Mouse (Mus musculus) CH12.LX (cell line): ENCODE results near the gene Trpc4ap. TPM values are rescaled to one million over a fixed set of nuclear protein-coding genes. Genes with fewer than 3 reads are reported as not detected.

Source experiments
- DNase-seq: peaks from one replicate; pipeline ENCODE4 v3.0.0-alpha.2; 2013; ENCODE audit errors: extremely low read depth
- H3K27ac ChIP-seq: 2 replicates; pipeline ENCODE4 v1.5.1; 2012; ENCODE audit warnings: low read depth, mild to moderate bottlenecking, control low read depth, moderate library complexity; ENCODE audit not compliant: insufficient read depth
- H3K27me3 ChIP-seq: replicated peaks from 2 replicates; pipeline ENCODE3; 2012; ENCODE audit warnings: inconsistent platforms
- H3K36me3 ChIP-seq, 2 experiments: replicated peaks in 1 of 2; 2 replicates each; pipeline versions ENCODE3 to v1.6.1; 2012; ENCODE audit warnings: inconsistent platforms in 1 of 2, low read length in 1 of 2, mild to moderate bottlenecking in 1 of 2, mixed read lengths in 1 of 2, moderate library complexity in 1 of 2; ENCODE audit not compliant: control insufficient read depth in 1 of 2, insufficient read depth in 1 of 2
- H3K4me1 ChIP-seq, 2 experiments: 2 replicates each; pipeline ENCODE4 v1.6.1; 2012; ENCODE audit warnings: inconsistent platforms in 1 of 2, moderate library complexity in 1 of 2; ENCODE audit not compliant: insufficient read depth in 2 of 2, control insufficient read depth in 1 of 2
- H3K4me2 ChIP-seq: 2 replicates; pipeline ENCODE4 v1.6.1; 2012; ENCODE audit warnings: low read depth, mild to moderate bottlenecking, control low read depth; ENCODE audit not compliant: poor library complexity, insufficient read depth, severe bottlenecking
- H3K4me3 ChIP-seq, 3 experiments: fragments of 150-350 bp in 1 of 3; sonication (generic) in 1 of 3; replicated peaks in 1 of 3; 2 replicates each; pipeline versions ENCODE3 to v1.5.1; 2011 to 2012; ENCODE audit warnings: low read depth in 2 of 3, low read length in 2 of 3, mild to moderate bottlenecking in 2 of 3, moderate library complexity in 2 of 3, control low read depth in 1 of 3, improper control_type of control experiment in 1 of 3, inconsistent platforms in 1 of 3, mixed read lengths in 1 of 3; ENCODE audit not compliant: poor library complexity in 1 of 3
- H3K79me2 ChIP-seq: replicated peaks from 2 replicates; pipeline ENCODE4 v1.6.1; 2012; ENCODE audit warnings: mild to moderate bottlenecking, moderate library complexity; ENCODE audit not compliant: control insufficient read depth, poor library complexity, insufficient read depth, severe bottlenecking; ENCODE audit errors: extremely low read depth
- H3K9ac ChIP-seq: 2 replicates; pipeline ENCODE4 v1.6.1; 2012; ENCODE audit warnings: low read depth, mild to moderate bottlenecking, control low read depth, moderate library complexity; ENCODE audit not compliant: insufficient read depth
- H3K9me3 ChIP-seq: replicated peaks from 2 replicates; pipeline ENCODE3; 2012; ENCODE audit warnings: low read length, inconsistent platforms, mixed read lengths
- CHD1 ChIP-seq: IDR thresholded peaks from 2 replicates; pipeline ENCODE4 v1.6.1; 2012; ENCODE audit warnings: low read depth, low read length, improper control_type of control experiment, inconsistent platforms
- CTCF ChIP-seq, 2 experiments: IDR thresholded peaks in 1 of 2; conservative IDR thresholded peaks in 1 of 2; 2 replicates each; pipeline ENCODE4 v1.5.1; 2011 to 2012; ENCODE audit warnings: low read depth in 2 of 2, low read length in 2 of 2, improper control_type of control experiment in 1 of 2, inconsistent platforms in 1 of 2, mild to moderate bottlenecking in 1 of 2, moderate library complexity in 1 of 2
- E2F4 ChIP-seq: IDR thresholded peaks from 2 replicates; pipeline ENCODE4 v1.6.1; 2011; ENCODE audit warnings: low read depth, low read length, improper control_type of control experiment; ENCODE audit not compliant: insufficient replicate concordance
- ELF1 ChIP-seq: IDR thresholded peaks from 2 replicates; pipeline ENCODE4 v1.6.1; 2014; ENCODE audit warnings: low read depth, mild to moderate bottlenecking, inconsistent platforms, low read length, improper control_type of control experiment
- ETS1 ChIP-seq: conservative IDR thresholded peaks from 2 replicates; pipeline ENCODE4 v1.6.1; 2012; ENCODE audit warnings: low read depth, mild to moderate bottlenecking, inconsistent platforms, low read length, improper control_type of control experiment, moderate library complexity
- HCFC1 ChIP-seq: IDR thresholded peaks from 2 replicates; pipeline ENCODE4 v1.6.1; 2012; ENCODE audit warnings: low read depth, mild to moderate bottlenecking, inconsistent platforms, low read length, improper control_type of control experiment
- IRF4 ChIP-seq: IDR thresholded peaks from 2 replicates; pipeline ENCODE4 v1.6.1; 2014; ENCODE audit warnings: low read depth, mild to moderate bottlenecking, inconsistent platforms, low read length, improper control_type of control experiment
- KAT2A ChIP-seq: IDR thresholded peaks from 2 replicates; pipeline ENCODE4 v1.6.1; 2012; ENCODE audit warnings: low read length, improper control_type of control experiment, inconsistent platforms; ENCODE audit not compliant: insufficient replicate concordance
- MAFK ChIP-seq: IDR thresholded peaks from 2 replicates; pipeline ENCODE4 v1.6.1; 2011; ENCODE audit warnings: low read length, improper control_type of control experiment; ENCODE audit not compliant: insufficient replicate concordance
- MAX ChIP-seq: IDR thresholded peaks from 2 replicates; pipeline ENCODE4 v1.6.1; 2011; ENCODE audit warnings: low read length, improper control_type of control experiment
- MAZ ChIP-seq: IDR thresholded peaks from 2 replicates; pipeline ENCODE4 v1.6.1; 2012; ENCODE audit warnings: low read depth, mild to moderate bottlenecking, inconsistent platforms, low read length, improper control_type of control experiment, moderate library complexity
- MXI1 ChIP-seq: IDR thresholded peaks from 2 replicates; pipeline ENCODE4 v1.6.1; 2011; ENCODE audit warnings: mild to moderate bottlenecking, low read depth, low read length, improper control_type of control experiment
- NELFE ChIP-seq: IDR thresholded peaks from 2 replicates; pipeline ENCODE4 v1.6.1; 2011; ENCODE audit warnings: low read depth, low read length, improper control_type of control experiment
- PAX5 ChIP-seq: IDR thresholded peaks from 2 replicates; pipeline ENCODE4 v1.6.1; 2012; ENCODE audit warnings: low read length, inconsistent platforms, mixed read lengths
- POLR2AphosphoS2 ChIP-seq: IDR thresholded peaks from 2 replicates; pipeline ENCODE4 v1.6.1; 2011; ENCODE audit warnings: low read depth, low read length, improper control_type of control experiment
- RAD21 ChIP-seq: IDR thresholded peaks from 2 replicates; pipeline ENCODE4 v1.6.1; 2011; ENCODE audit warnings: low read depth, mild to moderate bottlenecking, low read length, improper control_type of control experiment, moderate library complexity
- SIN3A ChIP-seq: IDR thresholded peaks from 2 replicates; pipeline ENCODE4 v1.6.1; 2012; ENCODE audit warnings: low read length, improper control_type of control experiment, inconsistent platforms
- TBP ChIP-seq: conservative IDR thresholded peaks from 2 replicates; pipeline ENCODE4 v1.6.1; 2011; ENCODE audit warnings: low read depth, low read length, improper control_type of control experiment
- USF1 ChIP-seq: IDR thresholded peaks from 2 replicates; pipeline ENCODE4 v1.6.1; 2014; ENCODE audit warnings: low read depth, mild to moderate bottlenecking, inconsistent platforms, low read length, improper control_type of control experiment
- USF2 ChIP-seq: conservative IDR thresholded peaks from 2 replicates; pipeline ENCODE4 v1.6.1; 2011; ENCODE audit warnings: low read depth, low read length, improper control_type of control experiment
- dilution Hi-C: fragments of 300-500 bp; cut with MboI; formaldehyde crosslinking; loops from 2 replicates; pipeline ENCODE4 v1.14.3; 2020; ENCODE audit warnings: low sequenced_read_pairs; ENCODE audit not compliant: extremely low pct_unique_long_range_greater_than_20kb, extremely low pct_ligation_motif_present
- in situ Hi-C: fragments of 300-500 bp; cut with MboI; formaldehyde crosslinking; loops from 3 replicates; pipeline ENCODE4 v1.14.3; 2019; ENCODE audit warnings: low sequenced_read_pairs, low pct_ligation_motif_present, low pct_unique_long_range_greater_than_20kb, mixed read lengths
- polyA plus RNA-seq: library from polyadenylated mRNA; unstranded; fragments of >175 nt; gene quantifications from 2 replicates; pipeline ENCODE4 v1.2.1, GENCODE M21; 2012; ENCODE audit warnings: low read depth; ENCODE audit not compliant: insufficient read length
- total RNA-seq, 2 experiments: library from RNA; depleted of rRNA; stranded (reverse); fragments of 300-350 nt in 1 of 2; fragments of >200 nt in 1 of 2; gene quantifications; 2 replicates each; pipeline ENCODE4 v1.2.3; 2012 to 2014

Trpc4ap gene
- total and polyA plus RNA-seq, 3 experiments, result 52.8 to 105 (median 55.8) TPM

- no peaks in the 10 kb centered on the region for H3K4me1 ChIP-seq
- H3K9ac ChIP-seq, result no peak overlapping the region
- no peaks in the 10 kb centered on the region for H3K79me2 ChIP-seq
- no peak overlapping the region for H3K4me3 ChIP-seq
- no peaks in the 10 kb centered on the region for H3K9me3 ChIP-seq
- no peak for TF ChIP-seq USF1
- no peak for TF ChIP-seq PAX5
- TF ChIP-seq TBP, result no peak
- TF ChIP-seq, all 38 proteins: peak for 0
- DNase-seq, result no peak
- Histone ChIP-seq H3K27me3 (no peaks in the 10 kb centered on the region), H3K27ac (no peak overlapping the region), H3K4me2 (no peak overlapping the region), H3K36me3 (peaks cover 59 to 86% of the 10 kb centered on the region in 2 experiments)
- in situ Hi-C loops (no loop called here), dilution Hi-C loops (no loop called here)
Measured at GRCm38 (mm10) chr2:155662390-155662789, 29.8 kb downstream of the Trpc4ap start.

DNA sequence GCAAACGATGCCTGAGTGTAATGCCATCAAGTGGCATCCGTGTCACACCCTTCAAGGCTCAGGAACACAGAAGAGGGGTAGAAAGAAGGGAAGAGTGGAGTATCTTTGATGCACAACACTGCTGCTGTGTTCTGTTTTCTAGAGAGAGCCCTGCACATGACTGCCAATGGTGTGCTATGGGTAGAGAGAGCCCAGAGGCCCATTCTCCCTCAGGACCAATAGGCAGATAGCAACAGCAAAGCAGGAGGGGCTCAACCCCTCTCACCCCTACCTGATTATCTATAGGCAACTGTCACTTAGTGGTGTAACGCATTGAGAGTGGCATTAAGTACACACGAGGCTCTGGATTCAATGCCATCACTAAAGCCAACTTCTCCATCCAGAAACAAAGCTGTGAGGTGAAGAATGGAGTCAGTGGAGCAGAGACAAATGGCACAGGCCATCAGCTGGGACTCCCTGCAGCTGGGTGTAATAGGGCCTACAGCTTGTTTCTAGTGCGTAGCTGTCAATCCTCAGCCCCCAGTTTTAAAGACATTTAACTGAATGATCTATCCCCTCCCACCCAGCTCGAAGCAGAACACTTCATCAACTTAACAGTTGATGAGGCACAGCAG is 36.3 kb downstream of the Trpc4ap start:
- H3K79me2 ChIP-seq, result no peaks in the 10 kb centered on the region
- H3K27me3 ChIP-seq, result no peaks in the 10 kb centered on the region
- H3K36me3 ChIP-seq, result peaks cover 53 to 86% of the 10 kb centered on the region in 2 experiments
- TF ChIP-seq USF2 (no peak), POLR2AphosphoS2 (no peak), RAD21 (no peak), MAX (no peak), ELF1 (no peak), SIN3A (no peak), MAZ (no peak), IRF4 (no peak), CHD1 (no peak), HCFC1 (no peak), E2F4 (no peak), MAFK (no peak), KAT2A (no peak), ETS1 (no peak), CTCF (conservative IDR thresholded peaks at IDR 0.05 in 1 of 2, IDR thresholded peaks at IDR 0.05 in 1 of 2; ENCODE audit: low read depth in 2 of 2, low read length in 2 of 2) (no peak), NELFE (no peak), MXI1 (no peak)
- H3K4me2 ChIP-seq, result no peak overlapping the region
- no peak for DNase-seq
- in situ Hi-C loops, result no loop called here
- H3K4me1 ChIP-seq, result no peaks in the 10 kb centered on the region
- no peak overlapping the region for H3K4me3 ChIP-seq
- H3K9ac ChIP-seq, result no peak overlapping the region
- H3K27ac ChIP-seq, result no peak overlapping the region
- dilution Hi-C loops, result no loop called here
- no peaks in the 10 kb centered on the region for H3K9me3 ChIP-seq
